Mouse (Mus musculus) lung, postnatal 0 days (tissue): ENCODE results near the gene Engase.

Experiments
- CTCF ChIP-seq: IDR thresholded peaks from 2 replicates; pipeline ENCODE4 v1.5.1; 2016; ENCODE audit warnings: antibody characterized with exemption, mild to moderate bottlenecking
- EP300 ChIP-seq: IDR thresholded peaks from 2 replicates; pipeline ENCODE4 v1.6.1; 2016; ENCODE audit warnings: antibody characterized with exemption, mild to moderate bottlenecking, control low read depth

DNA sequence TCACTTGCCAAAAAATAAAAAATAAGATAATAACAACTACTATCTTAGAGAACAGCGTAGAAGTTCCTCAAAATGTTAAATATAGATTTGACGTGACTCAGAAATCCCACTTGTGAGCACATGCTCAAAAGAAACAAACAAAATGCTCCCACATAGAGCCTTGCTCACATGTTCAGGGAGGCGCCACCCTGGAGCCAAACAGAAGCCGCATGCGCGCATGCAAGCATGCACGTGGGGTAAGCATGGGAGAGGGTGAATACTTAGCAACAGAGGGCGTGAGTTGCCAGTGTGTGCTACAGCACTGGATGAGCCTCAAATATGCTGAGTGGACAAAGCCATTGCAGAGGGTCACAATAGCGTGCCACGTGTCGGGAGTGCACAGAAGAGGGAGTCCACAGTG is 19.7 kb upstream of the Engase start:
- TF ChIP-seq CTCF (no peak), EP300 (no peak)
